ENCODE assay signal across 10 mouse cellular contexts in the genomic region with DNA sequence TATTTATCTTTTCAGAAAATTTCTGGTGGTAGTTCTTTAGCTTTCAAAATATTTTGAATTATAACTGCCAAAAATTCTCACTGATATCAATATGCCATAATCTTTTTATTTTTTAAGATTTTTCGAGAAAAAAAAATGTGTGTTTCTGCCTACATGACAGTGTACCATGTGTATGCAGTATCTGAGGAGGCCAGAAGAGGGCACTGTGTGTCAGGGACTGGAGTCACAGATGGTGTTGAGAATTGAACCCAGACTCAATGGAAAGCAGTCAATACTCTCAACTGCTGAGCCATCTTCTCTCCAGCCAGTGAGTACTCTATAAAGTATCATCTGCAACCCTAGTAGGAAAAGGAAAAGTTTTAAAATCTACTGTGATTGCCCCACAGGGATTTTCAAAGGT. TPM values are rescaled to one million over a fixed set of nuclear protein-coding genes. Genes with fewer than 3 reads are reported as not detected.
DNase-seq lines count a peak whose midpoint lies in the region; ATAC-seq and TF ChIP-seq lines count a peak whose summit lies in the region.
"Had no signal": no experiment of that assay in that cellular context is flagged by ENCODE, and none has a peak within 500 bp of the region (broad histone marks: within the 10 kb centered on the region; RNA-seq: fewer than 3 reads in every experiment).

No protein-coding gene starts in this region.

- H3K27ac ChIP-seq in layer of hippocampus, adult 2 months, result no peak overlapping the region

- DNase-seq in CD4-positive, CD25-positive, alpha-beta regulatory T cell, adult 2 months (ENCODE audit: low read depth, low spot score), result peak; percentile 60
- no peak for DNase-seq in layer of hippocampus, adult 2 months (ENCODE audit: low spot score in 2 of 2)
- no peak for DNase-seq in layer of hippocampus, adult 8-10 months (ENCODE audit: low spot score in 2 of 2)
- DNase-seq in adrenal gland, postnatal 36 days, result peak; percentile 38 to 43
- peak; percentile 58 to 66 for DNase-seq in kidney, postnatal 4 days
- peak; percentile 4 for DNase-seq in retina, postnatal 7 days (ENCODE audit: low read depth, low spot score)
- no peak for DNase-seq in right cerebral cortex, adult 18-20 months

- ATAC-seq in CD4-positive, CD25-positive, alpha-beta regulatory T cell, adult 4 months, result no peak

- H3K4me3 ChIP-seq in layer of hippocampus, adult 2 months, result no peak overlapping the region
- H3K4me3 ChIP-seq: megakaryocyte, embryonic 14.5 days had no signal

- TF ChIP-seq CTCF in layer of hippocampus, adult 2 months (conservative IDR thresholded peaks at IDR 0.05), result peak; percentile 77

RNA-seq across cellular contexts. Expression of a gene that starts 20.8 kb away (rescaled TPM):
- not detected for polyA plus RNA-seq in CD4-positive, CD25-positive, alpha-beta regulatory T cell, adult 4 months (2017; shearing (Covaris generic))
- total RNA-seq in layer of hippocampus, adult 2 months (2021), result under 1 TPM; 0.15 to 0.54 TPM
- under 1 TPM in 2 of 4 experiments, not detected in 2; 0.16 to 0.25 TPM for total RNA-seq in layer of hippocampus, adult 8-10 months (2022)
- total RNA-seq in adrenal gland, postnatal 36 days (2021), result not detected
- total RNA-seq: heart, adult 18-20 months had no signal

RNA-seq across cellular contexts. Expression of a gene that starts 28.2 kb away (rescaled TPM):
- polyA plus RNA-seq in CD4-positive, CD25-positive, alpha-beta regulatory T cell, adult 4 months (2017; shearing (Covaris generic)), result under 1 TPM in 1 of 2 experiments, not detected in 1; 0.93 TPM
- not detected for total RNA-seq in layer of hippocampus, adult 2 months (2021)
- not detected for total RNA-seq in layer of hippocampus, adult 8-10 months (2022)
- not detected for total RNA-seq in adrenal gland, postnatal 36 days (2021)

RNA-seq across cellular contexts. Expression of a gene that starts 35.9 kb away (rescaled TPM):
- not detected for polyA plus RNA-seq in CD4-positive, CD25-positive, alpha-beta regulatory T cell, adult 4 months (2017; shearing (Covaris generic))
- total RNA-seq in layer of hippocampus, adult 2 months (2021), result not detected
- not detected for total RNA-seq in layer of hippocampus, adult 8-10 months (2022)
- not detected for total RNA-seq in adrenal gland, postnatal 36 days (2021)

RNA-seq across cellular contexts. Expression of a gene that starts 54.5 kb away (rescaled TPM):
- polyA plus RNA-seq in CD4-positive, CD25-positive, alpha-beta regulatory T cell, adult 4 months (2017; shearing (Covaris generic)), result not detected
- total RNA-seq in layer of hippocampus, adult 2 months (2021), result 1 to 10 TPM; 1.1 to 2.4 TPM
- 1 to 10 TPM in 3 of 4 experiments, not detected in 1; 1.4 to 2.4 (median 1.8) TPM for total RNA-seq in layer of hippocampus, adult 8-10 months (2022)
- under 1 TPM in 1 of 2 experiments, not detected in 1; 0.46 TPM for total RNA-seq in adrenal gland, postnatal 36 days (2021)

Comparison
In these comparisons a context has a peak if more than half of its experiments do, and no peak if none do; other contexts are left out.
1. DNase-seq: peak in CD4-positive, CD25-positive, alpha-beta regulatory T cell, adult 2 months (single experiment), adrenal gland, postnatal 36 days (2 of 2), kidney, postnatal 4 days (2 of 2) and retina, postnatal 7 days (single experiment); none in layer of hippocampus, adult 2 months (0 of 2), layer of hippocampus, adult 8-10 months (0 of 2) and right cerebral cortex, adult 18-20 months (single experiment).